Mouse (Mus musculus) kidney, postnatal 4 days (tissue): ENCODE data around the gene Tle2.
A peak's percentile ranks its signal among the peaks of the same experiment; 100 is the strongest.

Experiments
- DNase-seq, 2 experiments: peaks; one replicate each; pipeline ENCODE4 v3.0.0; 2021; ENCODE audit warnings: mixed read lengths in 2 of 2

Tle2 gene

DNA sequence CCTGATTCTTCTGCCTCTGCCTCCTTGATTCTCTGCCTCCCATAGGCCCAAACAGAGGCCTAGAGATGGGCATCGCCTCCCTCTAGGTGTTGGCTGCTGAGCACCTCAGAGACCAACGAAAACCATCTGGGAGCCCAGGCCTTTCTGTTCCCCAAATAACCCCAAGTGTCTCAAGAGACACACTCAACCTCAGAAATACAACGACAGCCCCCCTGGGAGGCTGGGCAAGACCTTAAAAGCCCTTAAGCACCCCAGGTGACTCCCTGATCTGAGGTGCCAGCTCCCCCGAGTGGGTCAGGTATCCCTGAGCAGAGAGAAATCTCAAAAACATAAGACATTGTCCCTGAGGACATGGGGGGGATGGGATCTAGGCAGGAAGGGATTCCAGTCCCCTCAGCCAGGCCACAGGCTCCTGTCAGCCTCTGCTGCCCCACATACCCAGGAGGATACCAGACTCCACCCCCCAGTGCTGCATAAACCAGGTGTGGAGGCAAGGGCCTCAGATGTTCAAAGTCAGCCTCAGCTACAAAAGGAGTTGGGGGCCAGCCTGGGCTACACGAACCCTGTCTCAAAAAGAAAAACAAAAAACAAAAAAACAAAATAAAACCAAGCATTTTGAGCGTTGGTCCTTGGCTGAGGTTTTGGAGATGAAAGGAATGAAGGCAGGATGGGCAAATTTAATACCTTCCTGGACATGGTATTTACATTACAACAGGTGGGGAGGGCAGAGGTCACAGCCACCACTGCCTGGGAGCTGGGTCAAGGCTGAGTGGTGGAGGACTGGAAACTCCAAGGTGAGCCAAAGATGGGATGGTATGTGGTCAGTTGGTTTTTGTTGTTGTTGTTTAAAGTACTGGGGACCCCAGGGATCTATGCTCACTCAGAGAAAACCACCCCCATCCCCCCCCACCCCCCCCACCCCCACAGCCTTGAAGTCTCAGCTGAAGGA is 20.3 kb upstream of the Tle2 start:
- DNase-seq: no peak

DNA sequence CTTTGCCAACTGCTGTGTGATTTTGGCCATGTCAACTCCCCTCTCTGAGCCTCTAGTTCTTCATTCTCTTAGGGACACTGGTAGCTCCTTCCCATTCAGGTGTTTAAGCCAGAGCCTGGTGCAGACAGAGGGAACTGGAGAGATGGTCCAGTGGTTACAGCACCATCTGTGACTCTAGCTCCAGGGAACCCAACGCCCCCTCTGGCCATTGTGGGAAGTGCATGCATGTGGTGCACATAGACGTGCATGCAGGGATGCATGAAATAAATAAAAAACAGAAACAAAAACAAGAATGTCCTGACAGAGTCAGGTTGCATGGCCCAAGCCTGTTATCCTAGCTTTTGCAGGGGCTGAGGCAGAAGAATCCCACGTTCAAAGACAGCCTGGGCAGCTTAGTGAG is 18.1 kb upstream of the Tle2 start:
- DNase-seq: no peak

DNA sequence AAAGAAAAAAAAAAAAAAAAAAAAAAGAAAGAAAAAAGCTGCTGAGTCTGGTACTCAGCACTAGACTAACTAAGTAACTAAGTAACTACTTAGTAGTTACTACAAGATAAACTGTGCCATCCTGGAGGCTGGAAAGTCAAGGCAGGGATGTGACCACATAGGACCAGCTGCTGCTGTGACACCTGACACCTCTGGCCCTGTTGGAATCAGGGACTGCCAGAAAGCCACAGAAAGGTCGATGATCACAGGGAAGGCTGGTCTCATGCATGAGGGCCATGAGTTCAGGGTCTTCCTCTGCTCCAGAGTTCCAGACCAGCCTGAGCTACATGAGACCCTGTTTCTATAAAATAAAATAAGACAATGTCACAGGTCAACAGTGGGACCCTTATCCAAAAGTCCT is 16.9 kb upstream of the Tle2 start:
- DNase-seq: no peak

GRCm38 (mm10) chr10:81559163-81559626 is 15.2 kb upstream of the Tle2 start, which contains the start of gene Aes:
Gene Aes, plus strand, starts transcription at chr10:81559488.
- DNase-seq: peak; percentile 81 to 89

GRCm38 (mm10) chr10:81559627-81560539 is 14.5 kb upstream of the Tle2 start:
- peak; percentile 75 to 84 for DNase-seq

DNA sequence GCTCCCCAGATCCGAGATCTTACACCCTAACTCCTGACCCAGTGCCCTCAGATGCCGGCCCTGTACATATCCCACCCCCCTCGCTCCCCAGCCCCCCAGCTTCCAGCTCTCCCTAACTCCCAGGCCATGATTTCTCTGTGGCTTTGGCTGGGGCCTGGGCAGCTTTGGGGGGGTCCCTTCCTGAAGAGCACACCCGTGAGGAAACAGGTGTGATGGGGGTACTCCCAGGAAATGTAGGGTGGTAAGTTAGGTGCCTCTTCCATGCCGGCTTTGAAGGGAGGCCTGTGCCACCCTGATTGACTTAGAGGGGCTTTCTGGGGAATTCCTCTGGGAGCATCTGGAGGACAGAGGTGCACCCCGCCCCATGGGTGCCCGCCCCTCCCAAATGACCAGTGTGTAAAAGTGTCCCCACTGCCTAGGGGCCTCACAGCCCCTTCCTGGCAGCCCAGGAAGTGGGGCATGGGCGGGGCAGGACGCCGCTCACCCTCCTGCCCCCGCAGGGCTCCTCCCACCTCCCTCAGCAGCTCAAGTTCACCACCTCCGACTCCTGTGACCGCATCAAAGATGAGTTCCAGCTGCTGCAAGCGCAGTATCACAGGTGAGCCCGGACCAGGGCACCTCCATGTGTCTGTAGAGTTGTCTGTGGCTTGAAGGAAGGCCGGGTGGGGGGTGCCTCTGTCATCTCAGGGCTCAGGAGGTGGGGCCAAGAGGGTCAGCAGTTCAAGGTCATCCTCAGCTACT is 13.5 kb upstream of the Tle2 start:
- DNase-seq: peak; percentile 69 to 77

GRCm38 (mm10) chr10:81562411-81562810 is 11.9 kb upstream of the Tle2 start:
- DNase-seq: no peak

- peak in 1 of 2 experiments; percentile 21 for DNase-seq
Measured at GRCm38 (mm10) chr10:81563481-81563880, 10.9 kb upstream of the Tle2 start.

DNA sequence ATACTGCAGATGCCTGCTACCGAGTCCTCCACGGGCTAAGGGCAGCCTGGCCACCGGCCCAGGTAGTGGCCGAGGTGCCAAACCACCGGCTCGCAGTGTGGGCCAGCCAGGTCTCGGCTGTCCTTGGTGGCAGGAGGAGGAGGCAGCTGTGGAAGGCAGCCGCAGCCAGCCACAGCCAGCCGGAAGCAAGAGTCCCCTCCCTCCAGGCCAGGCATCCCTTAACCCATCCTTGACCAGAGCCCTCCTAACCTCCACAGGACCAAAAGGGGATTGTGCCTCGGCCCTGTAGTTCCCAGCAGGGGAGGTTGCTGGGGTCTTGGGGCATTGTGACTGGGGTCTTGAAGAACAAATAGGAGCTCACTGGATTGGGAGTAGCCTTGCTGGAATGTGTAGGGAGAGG is 10.1 kb upstream of the Tle2 start:
- peak; percentile 68 to 80 for DNase-seq

GRCm38 (mm10) chr10:81564734-81565133 is 9.6 kb upstream of the Tle2 start:
- DNase-seq: peak; percentile 80 to 85

GRCm38 (mm10) chr10:81565257-81566228 is 8.8 kb upstream of the Tle2 start:
- no peak for DNase-seq

DNA sequence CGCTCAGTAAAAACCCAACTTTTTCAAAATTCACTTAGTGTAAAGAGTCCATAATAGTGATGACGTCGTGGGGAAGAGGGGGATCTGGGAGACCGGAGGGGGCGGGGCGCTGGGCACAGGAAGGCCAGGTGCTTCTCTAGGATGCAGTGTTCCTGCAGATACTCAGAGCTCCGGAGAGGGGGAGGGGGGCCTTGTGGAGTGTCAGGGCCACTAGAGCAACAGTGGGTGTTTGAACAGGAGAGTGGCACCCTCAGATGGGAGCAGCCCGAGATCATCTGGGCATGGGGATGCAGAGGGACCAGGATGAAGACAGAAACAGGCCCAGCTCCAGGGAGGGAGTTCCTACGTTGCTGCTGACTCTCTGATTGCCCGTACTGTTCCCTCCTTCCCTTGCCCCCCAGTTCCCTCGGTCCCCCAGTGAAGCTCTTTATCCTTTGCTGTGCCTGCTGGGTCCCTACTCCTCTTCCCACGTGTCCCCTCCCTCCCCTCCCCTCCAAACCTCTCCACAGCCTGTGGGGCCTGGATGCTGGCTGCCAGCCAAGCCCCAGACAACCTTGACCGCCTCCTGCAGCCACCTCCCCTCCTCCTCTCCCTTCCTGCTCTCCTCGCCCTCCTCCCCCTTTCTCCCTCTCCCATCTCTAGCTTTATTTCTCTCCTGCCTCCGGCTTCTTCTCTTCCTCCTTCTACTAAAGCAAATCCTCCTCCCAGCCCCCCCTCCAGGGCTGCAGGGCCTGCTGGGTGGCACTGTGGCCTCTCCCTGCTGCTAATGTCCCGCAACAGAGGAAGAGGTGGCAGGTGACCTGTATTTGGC is 5.8 kb upstream of the Tle2 start:
- peak; percentile 82 to 90 for DNase-seq

GRCm38 (mm10) chr10:81569507-81570237 is 4.7 kb upstream of the Tle2 start:
- peak in 1 of 2 experiments; percentile 37 for DNase-seq

DNA sequence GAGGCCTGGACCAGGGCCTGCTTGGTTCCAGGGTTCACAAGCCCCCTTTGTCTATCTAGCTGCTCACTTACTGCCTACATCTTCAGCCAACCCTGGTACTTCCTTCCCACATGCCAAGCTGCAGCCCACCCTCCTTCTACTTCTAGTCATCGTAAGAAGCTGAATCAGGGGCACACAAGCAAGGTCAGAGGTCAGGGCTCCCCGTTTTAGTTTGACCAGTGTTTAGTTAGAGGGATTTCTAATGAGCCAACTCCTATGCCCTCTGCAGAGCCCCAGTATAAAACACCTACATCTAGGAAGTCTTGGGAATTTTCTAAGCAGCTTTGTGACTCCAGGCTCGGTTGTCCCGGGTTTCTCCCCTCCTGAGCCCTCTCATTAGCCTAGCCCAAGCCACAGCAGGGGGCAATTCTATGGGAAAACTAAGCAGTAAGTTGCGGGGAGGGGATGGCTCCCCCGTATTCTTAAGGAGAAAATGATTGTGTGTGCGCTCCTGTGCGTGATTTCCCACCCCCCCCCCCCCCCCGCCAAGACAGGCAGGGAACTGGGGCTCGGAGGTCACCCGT is 4.0 kb upstream of the Tle2 start:
- no peak for DNase-seq

- DNase-seq: peak; percentile 96 to 98
Measured at GRCm38 (mm10) chr10:81570831-81571500, 3.4 kb upstream of the Tle2 start.

DNA sequence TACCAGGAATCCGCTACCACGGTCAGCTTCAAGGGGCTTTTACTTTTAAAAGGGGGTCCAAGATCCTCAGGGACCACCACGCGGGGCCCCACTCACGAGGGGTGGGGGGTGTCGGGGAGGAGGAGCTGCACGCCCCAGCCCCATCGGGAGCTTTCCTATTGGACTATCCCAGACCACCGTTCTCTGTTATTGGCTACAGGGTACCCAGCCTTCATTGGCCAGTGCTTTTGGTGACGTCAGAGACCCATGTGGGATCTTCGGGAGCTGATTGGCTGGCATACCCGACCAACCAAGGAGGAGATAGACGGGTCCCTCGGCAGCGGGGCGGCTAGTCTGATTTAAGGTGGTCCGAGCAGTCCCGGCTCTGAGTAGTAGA is 2.9 kb upstream of the Tle2 start:
- peak; percentile 99 for DNase-seq

GRCm38 (mm10) chr10:81572133-81572671 is 2.2 kb upstream of the Tle2 start:
- peak in 1 of 2 experiments; percentile 22 for DNase-seq

- peak; percentile 63 to 68 for DNase-seq
Measured at GRCm38 (mm10) chr10:81572975-81573374, 1.4 kb upstream of the Tle2 start.
